In the genomic region with DNA sequence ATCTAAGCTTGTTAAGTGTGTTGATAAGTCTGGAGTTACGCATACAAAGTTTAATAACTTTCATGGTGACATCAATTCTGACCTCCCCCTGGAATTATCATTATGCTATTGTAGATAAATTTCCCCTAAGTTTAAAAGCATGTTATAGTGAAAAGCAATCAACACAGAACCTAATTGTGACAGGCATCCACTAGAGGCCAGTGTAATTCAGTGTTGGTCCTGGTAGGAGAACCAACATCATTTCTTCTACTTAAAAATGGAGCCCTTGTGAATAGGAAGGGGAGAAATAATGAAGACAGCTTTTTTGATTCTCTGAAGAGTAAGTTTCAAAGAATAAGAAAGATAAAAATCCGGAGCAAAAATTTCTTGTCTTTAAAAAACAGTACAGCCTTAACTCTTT, we compare ENCODE assay signal across 17 mouse cellular contexts.
A peak's percentile ranks its signal among the peaks of the same experiment; 100 is the strongest.
DNase-seq lines count a peak whose midpoint lies in the region; TF ChIP-seq lines count a peak whose summit lies in the region.
"Had no signal": no experiment of that assay in that cellular context is flagged by ENCODE, and none has a peak within 500 bp of the region (broad histone marks: within the 10 kb centered on the region; RNA-seq: fewer than 3 reads in every experiment).

No protein-coding gene starts in this region.

- H3K27ac ChIP-seq in gastrocnemius, adult 2 months = no peak overlapping the region
- no peak overlapping the region for H3K27ac ChIP-seq in left cerebral cortex, adult 2 months
- H3K27ac ChIP-seq: embryonic facial prominence, embryonic 15.5 days; forebrain, embryonic 12.5 days; heart, embryonic 13.5 days; hindbrain, embryonic 15.5 days; liver, embryonic 13.5 days had no signal

- no peak overlapping the region for H3K4me3 ChIP-seq in gastrocnemius, adult 2 months
- H3K4me3 ChIP-seq in left cerebral cortex, adult 2 months = no peak overlapping the region
- H3K4me3 ChIP-seq: embryonic facial prominence, embryonic 15.5 days; forebrain, embryonic 12.5 days; heart, embryonic 13.5 days; hindbrain, embryonic 15.5 days; liver, embryonic 13.5 days had no signal

- DNase-seq in gastrocnemius, adult 2 months = no peak
- DNase-seq in gastrocnemius, postnatal 4 days (ENCODE audit: low spot score in 2 of 2) = no peak
- no peak for DNase-seq in left cerebral cortex, adult 2 months (ENCODE audit: extremely low spot score in 1 of 2, low spot score in 2 of 2)
- DNase-seq in left cerebral cortex, adult 8-10 months (ENCODE audit: low spot score in 2 of 2) = no peak
- DNase-seq in A20 (ENCODE audit: low read depth, low spot score) = peak; percentile 26
- DNase-seq in brain, adult 2 months (ENCODE audit: low read depth, low spot score) = peak; percentile 40
- no peak for DNase-seq in spleen, postnatal 10 days (ENCODE audit: low spot score in 2 of 2)
- DNase-seq: adrenal gland, postnatal 14 days; gastrocnemius, postnatal 14 days; left cerebral cortex, postnatal 4 days; liver, embryonic 13.5 days; right cerebral cortex, adult 18-20 months; thymus, adult 18-20 months had no signal

- intact Hi-C loops in gastrocnemius, adult 2 months (cut with DNase I) = no loop called here
- intact Hi-C loops in left cerebral cortex, adult 2 months (cut with DNase I) = no loop called here

- peak; percentile 46 for TF ChIP-seq CTCF in gastrocnemius, adult 2 months (IDR thresholded peaks at IDR 0.05)
- TF ChIP-seq CTCF in left cerebral cortex, adult 2 months (IDR thresholded peaks at IDR 0.05) = peak; percentile 62

Comparison
In these comparisons a context has a peak if more than half of its experiments do, and no peak if none do; other contexts are left out.
1. DNase-seq: peak in A20 (single experiment) and brain, adult 2 months (single experiment); none in gastrocnemius, adult 2 months (single experiment), gastrocnemius, postnatal 4 days (0 of 2), left cerebral cortex, adult 2 months (0 of 2), left cerebral cortex, adult 8-10 months (0 of 2) and spleen, postnatal 10 days (0 of 2).